Mouse (Mus musculus) heart, postnatal 14 days (tissue): ENCODE data around the gene Hist1h2bj. TPM values are rescaled to one million over a fixed set of nuclear protein-coding genes. Genes with fewer than 3 reads are reported as not detected.

Source experiments
- DNase-seq, 2 experiments: peaks; one replicate each; pipeline ENCODE4 v3.0.0; 2021 to 2022
- intact Hi-C: fragments of 180-260 bp; cut with DNase I; formaldehyde crosslinking; loops from one replicate; pipeline ENCODE4 v1.15.1; 2025
- long read RNA-seq, 2 experiments: library from polyadenylated mRNA; stranded (forward); transcript quantifications; one replicate each; pipeline ENCODE4 v2.0.0; 2021
- total RNA-seq, 2 experiments: library from RNA; stranded (reverse); gene quantifications; 2 replicates each; pipeline ENCODE4 v1.2.3; 2021

Hist1h2bj gene
- 10 to 100 TPM; 36.4 to 83.6 TPM for total RNA-seq
- long read RNA-seq, experiment 1: 0 reads
- long read RNA-seq, experiment 2, partial matches to known transcripts: 0 of 1 reads
- long read RNA-seq, experiment 2, other reads (novel, unspliced or antisense): 1 of 1 reads

- DNase-seq: peak; percentile 78 to 84
- intact Hi-C loops: loop anchor here (5.0 to 10.0 kb wide), 4 partner anchors 1552 to 1719 kb away; partner anchors contain the start of genes Hist1h1a, Hist1h2ac, Hist1h2bb and Hist1h2bc
These were observed at the start of gene Hist1h2bj, which contains the start of gene Hist1h2ag for GRCm38 (mm10) chr13:22042568-22043502. Gene Hist1h2bj, plus strand, starts transcription at chr13:22043214. Gene Hist1h2ag, minus strand, starts transcription at chr13:22042944.

GRCm38 (mm10) chr13:21993957-21994738 lies 48.9 kb upstream of the Hist1h2bj start:
- peak in 1 of 2 experiments; percentile 14 for DNase-seq
- intact Hi-C loops: no loop called here

DNA sequence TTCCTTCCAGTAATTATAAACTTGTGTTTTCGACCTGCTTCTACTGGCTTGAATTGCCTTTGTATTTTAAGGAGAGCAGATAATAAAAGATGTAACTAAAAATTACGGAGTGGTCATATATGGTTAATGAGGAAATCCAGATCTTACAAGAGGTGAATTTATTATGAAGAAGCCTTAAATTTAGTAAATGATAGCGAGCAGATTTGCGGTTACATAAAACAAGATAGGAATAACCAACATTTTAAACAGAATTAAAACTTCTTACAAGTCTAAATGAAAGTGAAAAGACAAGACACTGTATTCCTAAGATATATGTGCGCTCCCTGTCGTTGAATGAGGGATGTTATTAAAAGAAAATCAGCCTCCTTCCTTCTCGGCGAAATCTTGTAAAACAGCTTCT lies 48.1 kb upstream of the Hist1h2bj start:
- intact Hi-C loops: no loop called here
- no peak for DNase-seq

GRCm38 (mm10) chr13:21995331-21995914 lies 47.6 kb upstream of the Hist1h2bj start:
- peak; percentile 21 to 40 for DNase-seq
- intact Hi-C loops: no loop called here

DNA sequence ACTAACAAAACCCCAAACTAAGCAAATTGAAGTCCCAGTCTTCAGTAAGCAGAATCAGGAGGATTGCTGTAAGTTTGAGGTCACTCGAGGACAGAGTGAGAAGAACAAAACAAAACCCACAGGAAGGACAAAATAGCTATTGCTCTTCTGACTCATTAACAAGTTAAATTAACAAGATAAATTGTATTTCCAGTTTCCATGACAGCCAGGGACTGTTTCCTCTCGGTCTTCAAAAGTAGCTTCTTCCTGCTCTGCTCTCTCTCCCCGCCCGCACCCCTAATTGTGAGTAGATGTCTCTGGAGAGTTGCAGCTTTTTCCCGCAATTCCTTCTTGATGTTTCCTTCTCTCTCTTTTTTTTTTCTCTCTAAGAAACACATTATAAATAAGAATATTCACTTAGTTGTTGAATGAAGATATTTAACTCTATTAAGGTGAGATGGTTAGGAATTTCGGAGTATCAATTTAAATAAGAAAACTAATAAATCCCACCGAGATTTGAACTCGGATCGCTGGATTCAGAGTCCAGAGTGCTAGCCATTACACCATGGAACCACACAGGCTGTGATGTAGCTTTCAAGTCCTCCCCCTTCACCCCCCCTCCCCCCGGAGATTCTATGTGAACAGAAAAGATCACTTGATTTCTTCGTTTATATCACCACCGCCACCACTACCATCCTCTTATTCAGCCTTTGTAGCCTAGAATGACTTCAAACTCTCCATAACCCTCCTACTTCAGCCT lies 46.7 kb upstream of the Hist1h2bj start:
- no peak for DNase-seq
- intact Hi-C loops: loop anchor here (2.0 kb wide), 1 partner anchor 21 kb away; no protein-coding TSS in a partner anchor

- intact Hi-C loops: loop anchor here (2.0 kb wide), 1 partner anchor 22 kb away; no protein-coding TSS in a partner anchor
- DNase-seq: no peak
These were observed 46.2 kb upstream of the Hist1h2bj start for GRCm38 (mm10) chr13:21996840-21997185.

DNA sequence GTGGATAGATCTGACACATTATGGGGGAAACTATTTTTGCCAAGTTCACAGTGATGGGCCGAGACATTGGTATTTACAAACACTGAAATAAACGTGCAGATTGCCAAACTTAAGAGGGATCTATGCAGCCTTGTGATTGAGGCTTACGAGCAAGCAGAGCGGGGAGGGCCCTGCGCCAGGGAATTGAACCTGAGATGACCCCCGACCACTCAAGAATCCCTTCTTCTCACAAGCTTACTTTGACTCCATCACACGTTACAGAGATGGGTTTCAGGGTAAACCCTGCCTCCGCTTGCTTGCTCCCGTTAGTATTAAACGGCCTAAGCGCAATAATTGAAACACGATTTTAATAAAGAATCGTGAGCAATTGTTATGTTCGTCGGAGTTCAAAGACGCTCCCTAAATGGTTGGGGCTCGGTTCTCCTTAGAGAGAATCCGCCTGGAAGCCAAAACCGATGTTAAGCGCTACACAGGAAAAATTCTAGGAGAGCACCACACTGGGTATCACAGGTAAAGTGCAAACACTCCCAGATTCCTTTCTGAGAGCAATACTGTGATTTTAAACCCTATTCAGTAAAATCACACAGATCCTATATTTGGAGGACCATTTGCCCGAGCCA lies 45.7 kb upstream of the Hist1h2bj start:
- intact Hi-C loops: loop anchor here (2.0 kb wide), 1 partner anchor 23 kb away; no protein-coding TSS in a partner anchor
- DNase-seq: no peak

DNA sequence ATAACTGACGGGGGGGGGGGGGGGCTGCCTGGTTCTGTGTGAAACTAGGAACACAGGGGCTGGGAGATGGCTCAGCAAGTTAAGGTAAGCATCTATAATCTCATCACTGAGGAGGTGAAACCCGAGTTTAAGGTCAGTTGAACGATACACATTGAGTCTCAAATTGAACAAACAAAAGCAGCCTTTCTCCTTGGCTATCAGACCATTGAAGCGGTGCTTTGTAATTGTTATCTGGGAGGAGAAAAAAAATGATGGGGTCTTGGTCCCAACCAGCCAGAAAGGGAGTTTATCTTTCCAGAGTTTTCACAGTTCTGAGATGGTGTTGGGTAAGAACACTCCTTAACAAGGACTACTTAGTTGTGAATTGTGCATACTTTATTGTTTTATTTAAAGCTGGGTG lies 45.2 kb upstream of the Hist1h2bj start:
- intact Hi-C loops: loop anchor here (2.0 kb wide), 1 partner anchor 23 kb away; no protein-coding TSS in a partner anchor
- no peak for DNase-seq

DNA sequence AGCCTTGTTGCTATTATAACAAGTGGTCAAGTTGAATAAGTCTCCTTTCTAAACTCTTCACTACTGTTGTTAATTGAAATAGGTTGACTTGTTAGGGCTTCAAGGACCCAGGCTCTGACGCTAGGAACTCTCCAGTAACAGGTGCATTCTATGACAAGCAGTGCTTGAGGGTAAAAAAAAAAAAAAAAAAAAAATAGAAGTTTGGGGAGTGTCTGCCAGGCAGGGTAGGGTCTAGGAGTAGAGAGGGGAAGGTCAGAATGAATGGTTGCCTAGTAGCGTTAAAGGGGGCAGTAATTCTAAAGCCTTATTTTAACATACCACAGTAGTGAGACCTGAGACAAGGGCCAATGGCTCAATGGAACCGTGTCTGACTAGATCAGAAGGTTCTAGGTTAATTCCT lies 44.6 kb upstream of the Hist1h2bj start:
- intact Hi-C loops: no loop called here
- DNase-seq: no peak

- no peak for DNase-seq
- intact Hi-C loops: no loop called here
These were observed 43.9 kb upstream of the Hist1h2bj start for GRCm38 (mm10) chr13:21999147-21999546.

DNA sequence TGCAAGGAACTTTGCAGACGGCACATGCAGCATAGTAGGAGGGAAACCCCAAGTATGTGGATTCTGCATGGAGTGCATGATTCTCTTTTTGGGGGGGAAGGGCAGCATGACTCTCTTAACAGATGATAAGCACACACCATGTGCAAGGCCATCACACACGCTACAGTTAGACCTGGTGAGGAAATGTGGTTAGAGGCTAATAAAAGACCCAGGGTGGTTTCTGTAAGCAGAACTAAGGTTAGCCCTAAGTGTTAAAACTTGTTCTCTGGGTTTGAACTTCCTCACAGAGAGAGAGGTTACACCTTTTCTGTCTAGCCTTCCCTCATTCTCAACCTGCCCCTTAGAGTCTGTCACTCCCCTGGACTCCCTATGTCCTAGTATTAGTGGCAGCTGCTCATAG lies 41.7 kb upstream of the Hist1h2bj start:
- intact Hi-C loops: no loop called here
- no peak for DNase-seq

GRCm38 (mm10) chr13:22001823-22002222 lies 41.2 kb upstream of the Hist1h2bj start:
- DNase-seq: no peak
- intact Hi-C loops: no loop called here

GRCm38 (mm10) chr13:22005605-22006333 lies 37.2 kb upstream of the Hist1h2bj start:
- peak; percentile 49 to 50 for DNase-seq
- intact Hi-C loops: no loop called here

DNA sequence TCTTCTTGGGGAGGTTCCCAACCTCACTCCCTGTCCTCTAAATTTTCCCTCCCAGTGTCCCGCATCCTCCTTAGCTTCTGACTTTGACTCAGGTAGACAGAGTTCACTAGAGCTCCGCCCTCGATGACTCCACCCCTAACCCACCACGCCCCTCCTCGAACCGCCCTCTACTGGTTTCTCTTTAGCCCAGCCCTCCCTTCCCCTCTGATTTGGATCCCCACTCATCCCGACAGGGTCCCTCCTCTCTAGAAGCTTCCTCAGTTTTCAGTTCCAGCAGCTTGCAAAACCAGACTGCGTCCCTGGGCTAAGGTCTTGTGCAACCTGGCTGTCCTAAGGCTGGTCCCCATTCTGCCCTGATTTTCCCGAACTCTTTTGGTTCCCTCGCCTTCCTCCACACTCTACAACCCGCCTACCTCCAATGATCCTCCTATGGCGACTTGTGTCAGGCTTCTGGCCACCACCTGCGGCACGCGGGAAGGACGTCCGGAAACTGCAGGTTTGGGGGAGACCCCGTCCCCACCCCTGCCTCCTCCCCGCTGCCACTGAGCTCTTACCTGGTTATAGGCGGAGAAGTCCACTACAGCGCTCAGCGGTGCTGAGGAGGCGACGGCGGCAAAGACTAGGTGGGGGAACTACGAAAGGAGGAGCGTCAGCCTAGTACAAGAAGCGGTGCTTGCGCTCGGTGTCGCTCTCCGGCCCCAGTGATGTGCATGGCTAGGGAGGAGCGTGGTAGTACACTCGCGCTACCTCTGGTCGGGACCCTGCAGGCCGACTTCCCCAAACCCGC lies 36.5 kb upstream of the Hist1h2bj start:
- intact Hi-C loops: no loop called here
- DNase-seq: peak in 1 of 2 experiments; percentile 40

- DNase-seq: no peak
- intact Hi-C loops: no loop called here
These were observed 35.9 kb upstream of the Hist1h2bj start for GRCm38 (mm10) chr13:22007121-22007510.

DNA sequence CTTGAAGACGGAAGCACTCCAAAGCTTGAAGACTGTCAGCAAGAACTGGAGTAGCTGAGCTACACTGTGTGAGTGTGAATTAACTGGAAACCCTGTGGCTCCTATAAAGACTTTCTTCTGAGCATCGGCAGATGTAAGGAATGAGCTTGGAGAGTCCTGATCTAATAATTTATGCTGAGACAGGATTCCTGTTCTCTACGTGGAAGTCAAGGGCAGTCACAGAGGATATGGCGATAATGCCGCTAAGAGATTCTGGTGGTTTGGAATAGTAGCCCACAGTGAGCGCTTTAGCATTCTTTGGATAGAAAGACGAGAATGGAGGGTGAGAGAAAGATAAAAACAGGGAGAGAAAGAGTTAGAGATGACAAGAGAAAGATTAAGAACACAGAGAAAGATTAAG lies 35.1 kb upstream of the Hist1h2bj start:
- no peak for DNase-seq
- intact Hi-C loops: no loop called here

GRCm38 (mm10) chr13:22008707-22009106 lies 34.3 kb upstream of the Hist1h2bj start:
- intact Hi-C loops: no loop called here
- DNase-seq: no peak

GRCm38 (mm10) chr13:22009642-22010041 lies 33.4 kb upstream of the Hist1h2bj start, which contains the start of gene Prss16:
Gene Prss16, minus strand, starts transcription at chr13:22009742.
- intact Hi-C loops: no loop called here
- DNase-seq: no peak
